Mouse (Mus musculus) intestine, embryonic 15.5 days (tissue): Measurements from ENCODE around the gene Zfp324. TPM values are rescaled to one million over a fixed set of nuclear protein-coding genes. Genes with fewer than 3 reads are reported as not detected.

Source experiments
- ATAC-seq: fragments of 200-750 bp; cut with Nextera tagmentation; 2 replicates; pipeline ENCODE4 v1.8.0; 2017; ENCODE audit warnings: moderate TSS enrichment, moderate library complexity
- H3K27ac ChIP-seq: fragments of 300-500 bp; sonication (generic); 2 replicates; pipeline ENCODE4 v1.5.1; 2015; ENCODE audit warnings: mild to moderate bottlenecking, inconsistent platforms
- H3K27me3 ChIP-seq: fragments of 300-500 bp; sonication (generic); replicated peaks from 2 replicates; pipeline ENCODE4 v1.6.1; 2015; ENCODE audit warnings: inconsistent platforms
- H3K36me3 ChIP-seq: fragments of 300-500 bp; sonication (generic); 2 replicates; pipeline ENCODE4 v1.6.1; 2015; ENCODE audit warnings: inconsistent platforms
- H3K4me1 ChIP-seq: fragments of 300-500 bp; sonication (generic); replicated peaks from 2 replicates; pipeline ENCODE4 v1.6.1; 2015; ENCODE audit warnings: inconsistent platforms
- H3K4me2 ChIP-seq: fragments of 300-500 bp; sonication (generic); replicated peaks from 2 replicates; pipeline ENCODE4 v1.6.1; 2015; ENCODE audit warnings: mild to moderate bottlenecking, inconsistent platforms
- H3K4me3 ChIP-seq: fragments of 300-500 bp; sonication (generic); replicated peaks from 2 replicates; pipeline ENCODE4 v1.5.1; 2015; ENCODE audit warnings: inconsistent platforms
- H3K9ac ChIP-seq: fragments of 300-500 bp; sonication (generic); 2 replicates; pipeline ENCODE4 v1.6.1; 2015; ENCODE audit warnings: inconsistent platforms
- H3K9me3 ChIP-seq: fragments of 300-500 bp; sonication (generic); 2 replicates; pipeline ENCODE4 v1.6.1; 2016; ENCODE audit warnings: inconsistent platforms
- WGBS: fragments of 180-500 bp; shearing (Covaris S2); methylation state at CpG from one replicate; pipeline ENCODE4 v1.1.7; 2015; 5-methylcytosine and 5-hydroxymethylcytosine counted together
- polyA plus RNA-seq: library from polyadenylated mRNA; unstranded; fragments of >200 nt; fragmentation: Nextera tagmentation; extraction: Ambion mirVana; gene quantifications from 2 replicates; pipeline ENCODE4 v1.2.1, GENCODE M21; 2015

The Zfp324 gene
- polyA plus RNA-seq, 1 experiment from 2014 or later = 8.3 TPM

GRCm38 (mm10) chr7:12998851-12999250, 33.2 kb downstream of the Zfp324 start, which contains the start of gene Trim28:
Trim28 (plus strand) TSS chr7:12999114.
- H3K4me2 ChIP-seq = no peak within 1 kb of the TSS
- no peak within 1 kb of the TSS for H3K27ac ChIP-seq
- no peaks in the 10 kb centered on the region for H3K27me3 ChIP-seq
- H3K4me3 ChIP-seq = no peak within 1 kb of the TSS
- 86% methylated on average over 3 of the region's 3 CpGs for WGBS
- H3K9ac ChIP-seq = no peak within 1 kb of the TSS
- 0 out of 2 replicates have a peak, but pooled peaks cover under 1% of the 10 kb centered on the region for H3K36me3 ChIP-seq
- no peak for ATAC-seq
- H3K9me3 ChIP-seq = no peaks in the 10 kb centered on the region
- H3K4me1 ChIP-seq = no peaks in the 10 kb centered on the region

DNA sequence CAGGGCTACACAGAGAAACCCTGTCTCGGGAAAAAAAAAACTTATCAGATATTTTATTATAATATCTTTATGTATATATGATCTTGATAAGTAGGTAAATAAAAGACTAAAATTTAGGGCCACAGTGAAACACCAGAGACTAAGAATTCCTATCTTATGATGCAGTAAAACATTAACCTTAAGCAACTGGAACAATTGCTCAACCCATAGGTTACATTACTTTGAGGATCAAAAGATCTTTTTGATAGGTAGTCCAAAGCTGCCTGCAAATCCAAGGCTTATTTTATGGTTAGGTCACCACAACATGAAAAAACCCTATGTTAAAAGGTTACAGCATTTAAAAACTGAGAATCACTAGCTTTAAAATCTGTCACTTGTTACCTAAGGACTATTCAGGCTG, 35.9 kb downstream of the Zfp324 start:
- Histone ChIP-seq H3K9me3 (no peaks in the 10 kb centered on the region), H3K4me1 (no peaks in the 10 kb centered on the region), H3K4me2 (no peak overlapping the region), H3K27me3 (no peaks in the 10 kb centered on the region), H3K9ac (no peak overlapping the region), H3K4me3 (no peak overlapping the region), H3K27ac (no peak overlapping the region), H3K36me3 (peaks cover 9% of the 10 kb centered on the region; the same call in 1 of the 2 replicates)
- peak; percentile 54; the same call in 1 of the 2 replicates for ATAC-seq
- WGBS = 45% methylated on average over 1 of the region's 1 CpGs

DNA sequence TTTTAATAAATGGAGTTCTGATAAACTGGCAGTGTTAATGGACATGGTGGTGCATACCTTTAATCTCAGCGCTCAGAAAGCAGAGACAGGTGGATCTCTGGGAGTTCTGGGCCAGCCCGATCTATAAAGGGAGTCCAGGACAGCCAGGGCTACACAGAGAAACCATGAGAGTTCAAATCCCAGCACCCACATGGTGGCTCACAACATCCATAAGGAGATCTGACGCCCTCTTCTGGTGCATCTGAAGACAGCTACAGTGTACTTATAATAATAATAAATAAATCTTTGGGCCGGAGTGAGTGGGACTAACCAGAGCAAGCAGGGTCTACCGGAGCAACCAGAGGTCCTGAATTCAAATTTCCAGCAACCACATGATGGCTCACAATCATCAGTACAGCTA, 37.7 kb downstream of the Zfp324 start:
- ATAC-seq = no peak
- no peak overlapping the region for H3K27ac ChIP-seq
- no peak overlapping the region for H3K4me3 ChIP-seq
- H3K9ac ChIP-seq = no peak overlapping the region
- peaks cover 20% of the 10 kb centered on the region for H3K36me3 ChIP-seq
- no peak overlapping the region for H3K4me2 ChIP-seq
- H3K4me1 ChIP-seq = 0 out of 2 replicates have a peak, but pooled peaks cover 10% of the 10 kb centered on the region
- no peaks in the 10 kb centered on the region for H3K27me3 ChIP-seq
- WGBS = 78% methylated on average over 5 of the region's 5 CpGs
- H3K9me3 ChIP-seq = no peaks in the 10 kb centered on the region

- Histone ChIP-seq H3K36me3 (peaks cover 20% of the 10 kb centered on the region), H3K9ac (no peak overlapping the region), H3K9me3 (no peaks in the 10 kb centered on the region), H3K4me3 (no peak overlapping the region), H3K27me3 (no peaks in the 10 kb centered on the region), H3K4me2 (no peak overlapping the region), H3K4me1 (0 out of 2 replicates have a peak, but pooled peaks cover 16% of the 10 kb centered on the region), H3K27ac (no peak overlapping the region)
- WGBS = 88% methylated on average over 17 of the region's 17 CpGs
- no peak for ATAC-seq
These were observed 40.4 kb downstream of the Zfp324 start for GRCm38 (mm10) chr7:13006011-13006410.

- Histone ChIP-seq H3K27ac (no peak overlapping the region), H3K4me2 (no peak overlapping the region), H3K36me3 (peaks cover 20% of the 10 kb centered on the region), H3K9ac (no peak overlapping the region), H3K4me3 (no peak overlapping the region), H3K27me3 (no peaks in the 10 kb centered on the region), H3K4me1 (0 out of 2 replicates have a peak, but pooled peaks cover 16% of the 10 kb centered on the region), H3K9me3 (no peaks in the 10 kb centered on the region)
- 85% methylated on average over 10 of the region's 10 CpGs for WGBS
- no peak for ATAC-seq
These were observed 40.9 kb downstream of the Zfp324 start for GRCm38 (mm10) chr7:13006531-13006930.

DNA sequence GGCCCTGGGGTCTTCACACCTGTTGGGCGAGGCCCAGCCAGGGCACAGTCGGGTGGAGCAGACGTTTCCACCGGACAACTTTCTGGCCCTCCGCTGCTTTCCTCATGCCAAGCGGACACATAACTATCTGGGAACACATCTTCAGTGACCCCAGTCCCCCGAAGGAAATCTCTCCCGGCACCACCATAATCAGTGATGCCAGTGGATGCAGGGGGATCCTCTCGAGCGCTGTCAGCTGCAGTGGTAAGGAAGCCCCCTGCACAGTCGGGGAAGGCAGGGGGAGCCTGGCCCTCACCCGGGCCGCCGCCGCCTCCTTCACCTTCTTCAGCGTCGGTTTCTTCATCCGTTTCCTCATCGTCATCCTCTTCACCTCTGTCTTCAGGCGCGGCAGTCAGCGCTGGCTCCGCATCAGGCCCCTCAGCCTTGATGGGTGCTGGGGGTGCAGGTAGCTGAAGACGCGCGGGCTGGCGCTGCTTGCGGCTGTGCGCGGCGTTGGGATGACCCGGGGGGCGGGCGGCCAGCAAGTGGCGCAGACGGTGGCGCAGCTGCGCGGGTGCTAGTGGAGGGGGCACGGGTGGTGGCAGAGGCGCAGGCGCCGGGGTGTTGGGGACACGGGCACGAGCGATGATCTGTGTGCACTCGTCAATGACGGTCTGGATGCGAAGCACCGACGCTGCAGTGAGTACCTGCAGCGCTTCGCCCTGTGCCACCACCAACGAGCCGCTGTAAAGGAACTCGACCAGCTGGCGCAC, 41.9 kb downstream of the Zfp324 start:
- H3K4me1 ChIP-seq = 0 out of 2 replicates have a peak, but pooled peaks cover 16% of the 10 kb centered on the region
- no peaks in the 10 kb centered on the region for H3K9me3 ChIP-seq
- no peak for ATAC-seq
- 0 out of 2 replicates have a peak overlapping the region, but pooled peaks have one; percentile 14 for H3K9ac ChIP-seq
- peaks cover 20% of the 10 kb centered on the region for H3K36me3 ChIP-seq
- H3K4me3 ChIP-seq = no peak overlapping the region
- 57% methylated on average over 57 of the region's 57 CpGs for WGBS
- no peak overlapping the region for H3K4me2 ChIP-seq
- no peaks in the 10 kb centered on the region for H3K27me3 ChIP-seq
- no peak overlapping the region for H3K27ac ChIP-seq

GRCm38 (mm10) chr7:13009143-13010004, 43.7 kb downstream of the Zfp324 start:
- Histone ChIP-seq H3K27me3 (no peaks in the 10 kb centered on the region), H3K36me3 (peaks cover 16% of the 10 kb centered on the region), H3K4me3 (peak overlapping the region; percentile 80), H3K4me1 (0 out of 2 replicates have a peak, but pooled peaks cover 16% of the 10 kb centered on the region), H3K9ac (peak overlapping the region; percentile 95), H3K27ac (peak overlapping the region; percentile 98), H3K4me2 (peak overlapping the region; percentile 69), H3K9me3 (no peaks in the 10 kb centered on the region)
- ATAC-seq = peak; percentile 91
- under 1% methylated on average over 42 of the region's 42 CpGs for WGBS

GRCm38 (mm10) chr7:13010005-13010908, 44.6 kb downstream of the Zfp324 start, which contains the start of gene Zbtb45:
Zbtb45 (minus strand) TSS chr7:13010034.
- 0 out of 2 replicates have a peak, but pooled peaks have one; percentile 6 for ATAC-seq
- H3K9me3 ChIP-seq = no peaks in the 10 kb centered on the region
- peak within 1 kb of the TSS; percentile 95 for H3K9ac ChIP-seq
- peak within 1 kb of the TSS; percentile 80 for H3K4me3 ChIP-seq
- H3K4me2 ChIP-seq = peak within 1 kb of the TSS; percentile 69
- H3K27ac ChIP-seq = peak within 1 kb of the TSS; percentile 98
- 12% methylated on average over 26 of the region's 26 CpGs for WGBS
- H3K36me3 ChIP-seq = peaks cover 16% of the 10 kb centered on the region
- 0 out of 2 replicates have a peak, but pooled peaks cover 16% of the 10 kb centered on the region for H3K4me1 ChIP-seq
- no peaks in the 10 kb centered on the region for H3K27me3 ChIP-seq

GRCm38 (mm10) chr7:13013671-13014070, 48.0 kb downstream of the Zfp324 start:
- 60% methylated on average over 4 of the region's 4 CpGs for WGBS
- H3K4me2 ChIP-seq = no peak overlapping the region
- H3K4me1 ChIP-seq = 0 out of 2 replicates have a peak, but pooled peaks cover 5% of the 10 kb centered on the region
- H3K27ac ChIP-seq = no peak overlapping the region
- H3K9ac ChIP-seq = no peak overlapping the region
- no peaks in the 10 kb centered on the region for H3K27me3 ChIP-seq
- no peaks in the 10 kb centered on the region for H3K9me3 ChIP-seq
- no peaks in the 10 kb centered on the region for H3K36me3 ChIP-seq
- H3K4me3 ChIP-seq = no peak overlapping the region
- ATAC-seq = no peak

GRCm38 (mm10) chr7:13014275-13014839, 48.7 kb downstream of the Zfp324 start:
- H3K4me2 ChIP-seq = no peak overlapping the region
- H3K9ac ChIP-seq = no peak overlapping the region
- no peak for ATAC-seq
- no peaks in the 10 kb centered on the region for H3K27me3 ChIP-seq
- H3K36me3 ChIP-seq = no peaks in the 10 kb centered on the region
- no peaks in the 10 kb centered on the region for H3K9me3 ChIP-seq
- H3K4me1 ChIP-seq = 0 out of 2 replicates have a peak, but pooled peaks cover 5% of the 10 kb centered on the region
- 36% methylated on average over 6 of the region's 6 CpGs for WGBS
- H3K27ac ChIP-seq = no peak overlapping the region
- H3K4me3 ChIP-seq = no peak overlapping the region

GRCm38 (mm10) chr7:13015217-13015616, 49.6 kb downstream of the Zfp324 start:
- 87% methylated on average over 1 of the region's 1 CpGs for WGBS
- no peak for ATAC-seq

More at GRCm38 (mm10) chr7:13015217-13015616, 49.6 kb downstream of the Zfp324 start:
- Histone ChIP-seq H3K4me3 (no peak overlapping the region), H3K4me1 (0 out of 2 replicates have a peak, but pooled peaks cover 5% of the 10 kb centered on the region), H3K27ac (no peak overlapping the region), H3K9me3 (no peaks in the 10 kb centered on the region), H3K36me3 (no peaks in the 10 kb centered on the region), H3K4me2 (no peak overlapping the region), H3K27me3 (no peaks in the 10 kb centered on the region), H3K9ac (no peak overlapping the region)
